Mouse (Mus musculus) liver, embryonic 14.5 days (tissue): ENCODE measurements around the gene Fcnb.

Source experiments
- CTCF ChIP-seq: IDR thresholded peaks from 2 replicates; pipeline ENCODE4 v1.5.1; 2016; ENCODE audit warnings: antibody characterized with exemption, low read depth, control low read depth
- EP300 ChIP-seq: IDR thresholded peaks from 2 replicates; pipeline ENCODE4 v1.6.1; 2016; ENCODE audit warnings: antibody characterized with exemption, low read depth

DNA sequence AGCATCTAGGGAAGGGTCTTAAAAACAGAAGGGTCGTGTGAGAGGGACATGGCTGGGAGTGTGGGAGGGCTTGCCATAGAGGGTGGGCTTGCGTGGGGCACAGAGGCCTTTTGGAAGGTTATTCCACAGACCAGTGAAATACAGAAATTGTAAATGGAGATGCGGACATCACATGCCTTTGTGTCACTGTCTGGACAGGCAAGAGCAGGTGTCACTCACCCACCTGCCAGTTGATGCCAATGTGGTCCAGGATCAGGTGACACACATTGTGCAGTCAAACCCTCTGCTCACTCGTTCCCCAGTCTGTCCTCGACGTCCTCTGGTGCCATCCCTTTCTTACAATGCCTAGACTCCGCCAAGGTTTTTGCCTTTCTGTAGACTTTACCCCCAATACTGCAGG, 37.6 kb downstream of the Fcnb start:
- no peak for TF ChIP-seq CTCF
- TF ChIP-seq EP300: no peak
